Mouse (Mus musculus): ENCODE data around the gene Ttll4.

The Ttll4 gene

DNA sequence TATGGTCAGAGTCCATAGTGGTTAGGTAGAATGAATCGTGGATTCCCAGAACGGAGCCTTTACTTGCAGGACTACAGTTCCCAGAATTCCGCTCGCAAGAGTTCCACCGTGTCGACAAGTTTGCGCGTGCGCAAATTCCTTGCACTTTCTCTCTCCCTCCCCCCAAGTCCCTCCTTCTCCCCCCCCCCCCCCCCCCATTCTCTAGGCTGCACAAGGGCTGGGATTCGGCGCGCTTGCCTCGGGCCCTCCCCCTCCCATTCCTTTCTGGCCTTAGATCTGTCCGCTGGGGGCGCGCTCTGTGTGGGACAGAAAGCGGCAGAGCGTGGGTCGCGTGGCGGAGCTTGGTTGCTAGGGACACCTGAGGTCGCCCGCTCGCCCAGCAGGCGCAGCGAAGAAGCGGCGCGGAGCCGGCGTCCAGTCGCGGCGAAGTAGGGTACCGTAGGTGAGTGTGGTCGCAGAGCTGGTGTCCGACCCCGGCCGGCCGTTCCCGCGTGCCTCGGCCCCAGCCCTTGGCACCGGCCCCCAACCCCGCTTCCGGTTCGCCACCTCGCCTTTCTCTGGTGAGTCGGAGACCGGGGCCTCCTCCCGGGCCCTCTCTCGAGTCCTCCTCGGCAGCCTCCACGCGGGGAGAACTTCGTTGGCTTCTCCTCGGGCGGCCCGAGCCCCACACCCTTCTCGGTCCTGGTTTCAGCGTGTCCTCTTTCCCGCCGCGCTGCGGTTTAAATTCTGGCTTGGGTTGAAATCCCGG, at the start of gene Ttll4:
Gene Ttll4 (plus strand): TSS at position 298 of the 748 bp plus-strand sequence.
- peak; percentile 96 for DNase-seq

DNA sequence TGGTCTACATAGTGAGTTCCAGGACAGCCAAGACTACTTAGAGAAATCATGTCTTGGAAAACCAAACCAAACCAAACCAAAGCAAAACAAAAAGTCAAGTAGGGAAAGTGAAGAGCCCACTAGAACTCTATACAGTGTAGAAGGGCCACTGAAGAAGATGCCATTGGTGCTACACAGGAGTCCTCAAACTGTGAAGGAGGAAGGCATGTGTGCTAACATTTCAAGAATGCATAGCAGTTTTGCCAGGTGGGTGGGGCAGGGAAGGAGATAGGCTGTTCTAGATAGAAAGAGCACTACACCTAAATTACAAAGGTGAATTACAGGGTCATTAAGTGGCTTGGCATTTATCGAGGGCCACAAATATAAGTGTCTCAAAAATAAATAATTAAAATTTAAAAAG, 37.4 kb upstream of the Ttll4 start:
- peak; percentile 40 for DNase-seq

DNA sequence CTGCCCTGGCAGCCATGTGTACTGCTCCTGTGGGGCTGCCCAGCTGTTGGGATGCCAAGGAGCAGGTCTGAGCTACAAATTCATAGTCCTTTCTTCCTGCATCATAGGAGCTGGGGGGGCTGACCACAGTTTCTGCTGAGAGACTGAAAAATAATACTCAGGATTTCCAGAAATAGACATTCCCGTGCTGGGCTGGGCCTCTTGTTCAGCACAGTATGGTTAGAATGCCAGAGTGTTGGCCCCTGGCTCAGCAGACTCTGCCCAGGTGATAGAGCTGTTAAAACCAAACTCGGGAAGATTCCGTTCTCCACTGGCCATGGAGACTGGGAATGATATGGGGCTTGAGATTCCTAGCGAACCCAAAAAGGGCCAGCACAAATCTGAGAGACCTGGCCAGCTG, 35.5 kb upstream of the Ttll4 start:
- DNase-seq = no peak

DNA sequence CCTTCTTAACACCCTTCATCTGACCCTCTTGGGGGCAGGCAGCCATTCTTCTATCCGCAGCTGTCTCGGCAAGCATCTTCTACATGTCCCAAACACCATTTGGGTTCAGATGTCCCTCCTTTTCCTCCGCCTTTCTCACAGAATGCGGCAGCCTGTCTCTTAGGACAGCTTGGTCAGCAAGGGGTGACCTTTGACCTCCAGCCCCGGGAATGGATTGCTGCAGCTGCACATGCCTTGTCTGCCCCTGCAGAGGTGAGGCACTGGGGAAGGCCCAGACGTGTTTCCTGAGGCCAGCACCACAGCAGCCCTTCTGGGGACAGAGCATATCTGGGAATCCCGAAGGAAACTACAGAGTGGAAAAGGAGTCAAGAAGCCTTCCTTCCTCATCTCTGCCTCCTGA, 33.5 kb upstream of the Ttll4 start:
- DNase-seq = peak; percentile 4

DNA sequence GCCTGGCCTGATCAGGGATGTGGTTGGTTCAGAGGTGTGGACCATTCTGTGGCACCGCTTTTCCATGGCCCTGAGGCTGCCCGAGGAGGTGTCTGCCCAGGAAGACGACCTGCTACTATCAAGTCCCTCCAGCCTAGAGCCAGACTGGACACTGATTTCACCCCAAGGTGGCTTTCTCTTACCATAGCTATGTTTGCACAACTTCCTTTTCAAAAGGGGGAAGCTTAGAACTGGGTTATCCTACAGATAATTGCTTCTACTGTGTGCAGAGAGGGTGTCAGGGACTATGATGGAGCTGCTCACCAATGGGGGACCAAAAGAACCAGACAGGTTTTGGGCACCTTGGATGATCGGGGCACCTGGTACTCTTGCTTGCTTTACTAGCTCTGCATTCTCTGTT, 28.8 kb upstream of the Ttll4 start:
- DNase-seq = no peak

DNA sequence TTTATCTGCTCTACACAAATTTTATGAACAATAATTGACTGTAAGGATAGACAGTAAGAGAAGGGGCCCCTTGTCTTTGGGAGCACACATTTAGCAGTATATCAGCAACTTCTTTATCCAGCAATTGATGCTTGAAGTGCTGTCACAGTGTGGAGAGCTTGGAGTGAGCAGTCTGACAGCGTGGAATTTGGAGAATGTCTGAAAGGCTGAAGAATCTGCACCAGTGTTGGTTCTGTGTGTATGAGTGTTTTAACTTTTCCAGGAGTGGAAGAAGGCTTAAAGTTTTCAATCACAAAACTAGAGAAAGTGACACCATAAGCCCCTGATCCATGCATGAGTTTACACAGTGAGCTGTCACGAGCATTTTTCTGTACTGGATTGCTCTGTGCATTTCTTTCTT, 18.0 kb upstream of the Ttll4 start:
- DNase-seq = no peak

DNA sequence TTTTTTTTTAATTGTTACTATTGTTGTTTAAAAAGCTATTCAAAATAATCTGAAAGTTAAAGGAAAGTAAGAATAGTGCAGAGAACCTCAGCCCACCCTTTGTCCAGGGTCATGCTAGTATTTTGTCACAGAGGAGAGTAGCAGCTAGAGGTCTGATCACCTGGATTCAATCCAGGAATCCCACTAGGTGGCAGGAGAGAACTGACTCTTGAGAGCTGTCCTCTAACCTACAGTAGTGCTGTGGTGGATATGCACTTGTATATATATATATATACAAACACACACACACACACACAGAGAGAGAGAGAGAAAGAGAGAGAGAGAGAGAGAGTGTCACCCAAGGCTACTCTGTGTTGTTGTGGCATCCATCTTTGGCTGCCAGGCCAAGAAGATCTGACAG, 17.6 kb upstream of the Ttll4 start:
- peak; percentile 14 for DNase-seq

DNA sequence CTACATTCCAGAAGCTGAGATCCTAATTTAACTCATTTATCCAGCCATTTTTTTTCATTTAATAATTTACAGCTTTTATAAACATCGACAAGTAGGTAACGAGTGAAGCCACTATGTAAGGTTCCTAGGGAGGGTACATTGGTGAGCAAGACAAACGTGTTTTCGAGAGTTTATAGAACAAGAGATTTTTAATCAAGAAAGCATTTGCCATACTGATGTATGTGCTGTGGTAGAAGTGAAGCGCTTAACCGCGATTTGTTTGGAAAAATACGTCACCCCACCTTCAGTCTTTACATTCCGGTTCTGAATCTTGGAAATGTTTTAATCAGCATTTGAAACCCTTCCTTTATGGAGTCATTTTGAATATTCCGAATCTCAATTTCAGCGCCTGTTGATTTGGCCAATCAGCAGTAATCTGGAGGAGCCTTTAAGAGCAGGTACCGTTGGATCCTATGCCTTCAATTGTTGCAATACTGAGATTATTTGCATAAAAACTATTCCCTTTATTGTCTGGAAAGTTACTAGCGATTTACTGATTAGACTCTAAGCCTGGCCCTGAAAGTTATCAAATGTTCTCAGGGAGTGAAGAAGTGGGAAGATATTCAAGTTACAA, 814 bp downstream of the Ttll4 start:
- no peak for DNase-seq

DNA sequence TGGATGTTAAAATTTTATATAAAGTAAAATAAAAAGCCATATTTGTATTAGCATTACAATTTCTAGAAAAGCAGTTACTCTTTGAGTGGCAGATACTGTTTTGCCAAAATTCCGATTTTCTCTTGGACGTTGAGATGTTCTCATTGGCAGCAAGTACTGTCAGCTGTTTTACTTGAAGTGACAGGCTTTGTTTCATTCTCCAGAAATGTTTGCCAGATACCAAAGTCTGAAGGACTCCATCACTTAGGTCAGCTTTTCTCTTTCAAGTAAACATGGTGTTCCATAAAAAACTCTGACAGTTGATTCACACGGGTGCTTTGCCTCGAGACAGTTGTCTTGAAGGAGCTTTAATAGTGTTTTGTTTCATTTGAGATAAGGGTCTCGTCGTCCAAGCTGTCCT, 3.6 kb downstream of the Ttll4 start:
- DNase-seq = no peak

DNA sequence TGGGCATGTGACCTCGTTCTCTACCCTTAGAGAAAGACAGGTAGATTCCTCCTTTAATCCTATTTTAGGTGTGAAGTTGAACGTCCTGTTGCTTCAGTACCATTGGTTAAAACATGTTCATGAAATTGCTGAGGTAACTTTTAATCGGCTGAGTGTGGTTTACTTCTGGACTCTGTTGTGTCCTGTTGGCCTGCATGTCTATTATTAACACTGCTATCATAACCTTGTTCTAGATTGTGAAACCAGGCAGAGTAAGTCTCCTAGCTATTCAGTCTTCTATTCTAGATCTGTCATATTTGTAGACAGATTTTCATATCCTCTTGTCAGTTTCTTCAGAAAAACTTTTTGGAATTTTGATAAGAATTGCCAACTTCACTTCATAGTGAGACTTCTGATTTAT, 6.8 kb downstream of the Ttll4 start:
- no peak for DNase-seq

DNA sequence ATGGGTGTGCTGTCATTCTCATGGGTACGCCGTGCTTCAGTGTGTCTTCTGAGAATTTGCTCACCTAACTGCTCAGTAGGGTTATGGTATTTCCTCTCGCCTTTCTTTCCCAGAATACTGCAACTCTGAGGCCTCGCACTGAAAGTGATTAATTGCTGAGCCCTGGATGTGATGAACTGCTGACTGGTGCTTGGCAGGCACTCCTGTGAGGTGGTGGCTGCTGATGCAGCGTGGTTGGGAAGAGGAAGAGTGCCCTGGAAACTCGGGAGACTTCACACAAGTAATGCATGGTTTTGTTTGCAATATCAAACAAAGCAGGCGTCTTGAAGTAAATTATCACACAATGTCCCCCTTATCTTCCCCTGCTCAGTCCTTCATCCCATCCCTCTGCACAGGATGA, 11.2 kb downstream of the Ttll4 start:
- no peak for DNase-seq

DNA sequence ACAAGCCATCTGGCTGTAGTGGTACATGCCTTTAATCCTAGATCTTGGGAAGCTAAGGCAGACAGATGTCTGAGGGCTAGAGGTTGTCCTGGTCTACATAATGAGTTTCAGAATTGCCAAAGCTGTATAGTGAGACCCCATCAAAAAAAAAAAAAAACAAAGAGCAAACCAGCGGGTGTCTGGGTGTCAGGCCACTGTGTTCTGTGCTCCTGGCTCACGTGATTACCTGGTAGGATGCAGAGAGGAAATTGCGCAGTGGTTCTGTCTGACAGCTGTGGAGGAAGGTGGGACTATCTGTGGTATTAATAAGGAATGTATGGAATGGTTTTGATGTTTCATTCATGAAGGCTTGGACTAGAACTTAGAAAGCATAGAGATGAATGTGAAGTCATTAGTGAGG, 15.3 kb downstream of the Ttll4 start:
- DNase-seq = no peak

DNA sequence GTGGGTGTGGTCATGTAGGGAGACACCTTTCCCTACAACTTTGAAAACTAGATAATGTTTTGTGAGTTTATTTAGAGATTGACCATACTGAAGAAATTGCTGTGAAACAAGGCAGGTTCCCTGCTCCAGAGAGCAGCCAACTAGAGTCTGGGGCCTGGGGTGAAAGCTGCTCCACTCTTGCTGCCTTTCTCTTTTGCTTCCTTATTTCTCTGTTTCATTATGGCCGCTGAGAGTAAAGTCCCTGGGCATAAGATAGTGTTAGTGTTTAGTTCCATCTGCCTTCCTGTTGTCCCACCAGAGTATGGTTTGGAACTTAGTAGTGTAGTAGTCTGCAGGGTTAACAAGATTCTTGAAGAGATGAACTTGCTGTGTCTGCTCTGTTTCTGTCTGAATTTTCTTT, 16.3 kb downstream of the Ttll4 start:
- no peak for DNase-seq

DNA sequence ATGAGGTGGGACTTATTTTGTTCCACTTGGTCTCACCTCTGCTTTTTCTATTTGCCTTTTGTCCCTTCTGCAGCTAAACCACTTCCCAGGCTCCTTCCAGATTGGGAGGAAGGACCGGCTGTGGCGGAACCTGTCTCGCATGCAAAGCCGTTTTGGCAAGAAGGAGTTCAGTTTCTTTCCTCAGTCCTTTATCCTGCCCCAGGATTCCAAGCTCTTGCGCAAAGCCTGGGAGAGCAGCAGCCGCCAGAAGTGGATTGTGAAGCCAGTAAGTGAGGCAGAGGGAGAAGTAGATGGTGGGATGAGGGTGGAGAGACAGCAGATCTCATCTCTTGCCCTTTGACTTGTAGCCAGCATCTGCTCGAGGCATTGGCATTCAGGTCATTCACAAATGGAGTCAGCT, 25.6 kb downstream of the Ttll4 start:
- DNase-seq = no peak

DNA sequence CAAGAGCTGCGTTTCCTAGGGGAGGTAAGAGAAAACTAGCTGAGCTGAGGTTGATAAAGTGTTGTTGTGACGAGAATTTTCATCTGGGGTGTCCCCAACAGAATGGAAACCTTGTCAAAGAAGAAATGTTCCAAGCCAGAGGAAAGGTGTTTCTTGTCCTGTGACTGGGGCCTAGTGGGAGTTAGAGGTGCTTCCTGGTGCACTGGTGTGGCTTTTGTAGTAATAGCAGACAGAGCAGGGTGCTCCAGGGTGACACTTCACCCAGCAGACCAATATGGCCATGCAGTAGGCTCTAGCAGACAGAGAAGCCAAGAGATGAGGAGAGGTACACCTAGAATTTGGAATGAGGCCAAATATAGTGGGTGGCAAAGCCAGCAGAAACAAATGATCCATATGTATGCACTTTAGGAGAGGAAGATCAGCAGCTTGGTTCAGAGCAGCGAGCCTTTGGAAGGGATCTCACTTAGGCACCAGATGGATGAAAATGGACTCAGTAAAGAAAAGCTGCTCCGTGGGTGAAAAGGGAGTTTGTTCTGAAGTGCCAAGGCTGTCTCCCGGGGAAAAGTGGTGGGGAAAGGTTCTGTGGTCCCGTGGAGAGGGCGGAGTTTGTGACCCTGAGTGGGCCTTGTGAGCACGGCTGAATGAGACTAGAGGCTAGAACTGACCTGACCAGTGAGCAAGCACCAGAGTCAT, 32.5 kb downstream of the Ttll4 start:
- no peak for DNase-seq

DNA sequence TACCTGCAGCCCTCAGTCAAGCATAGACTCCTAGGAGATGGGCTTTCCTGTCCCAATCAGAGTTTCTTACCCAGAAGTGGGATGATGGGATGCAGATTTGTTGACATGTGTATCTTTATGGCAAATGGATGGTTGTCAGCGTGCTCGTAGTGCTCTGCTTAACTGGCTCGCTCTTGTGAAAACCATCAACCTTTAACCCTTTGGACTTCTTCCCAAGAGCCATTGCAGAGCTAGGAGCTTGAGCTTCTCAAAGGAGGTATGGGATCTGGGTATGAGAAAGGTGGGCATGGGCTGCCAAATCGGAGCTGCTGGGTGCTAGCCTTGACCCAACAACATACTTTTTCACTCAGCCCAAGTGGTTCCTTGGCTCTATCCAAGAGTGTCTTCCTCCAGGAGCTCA, 34.3 kb downstream of the Ttll4 start:
- no peak for DNase-seq

DNA sequence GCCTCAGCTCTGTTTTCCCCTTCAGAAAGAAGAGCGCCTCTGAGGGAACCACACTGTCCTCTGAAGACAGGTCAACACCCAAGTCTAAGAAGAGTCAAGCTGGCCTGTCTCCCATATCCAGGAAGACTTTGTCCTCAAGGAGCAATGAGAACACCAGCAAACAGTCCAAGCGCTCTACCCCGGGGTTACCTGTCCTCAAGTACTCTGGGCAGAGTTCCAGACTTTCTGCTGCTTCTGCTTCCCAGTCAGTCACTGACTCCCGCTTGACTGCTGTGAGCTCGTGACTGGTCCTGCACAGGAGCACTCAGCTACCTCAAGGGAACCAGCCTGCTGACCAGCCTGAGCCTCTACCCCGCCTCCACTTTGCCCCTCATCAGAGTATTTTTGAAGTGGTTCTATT, 35.9 kb downstream of the Ttll4 start:
- peak; percentile 51 for DNase-seq

DNA sequence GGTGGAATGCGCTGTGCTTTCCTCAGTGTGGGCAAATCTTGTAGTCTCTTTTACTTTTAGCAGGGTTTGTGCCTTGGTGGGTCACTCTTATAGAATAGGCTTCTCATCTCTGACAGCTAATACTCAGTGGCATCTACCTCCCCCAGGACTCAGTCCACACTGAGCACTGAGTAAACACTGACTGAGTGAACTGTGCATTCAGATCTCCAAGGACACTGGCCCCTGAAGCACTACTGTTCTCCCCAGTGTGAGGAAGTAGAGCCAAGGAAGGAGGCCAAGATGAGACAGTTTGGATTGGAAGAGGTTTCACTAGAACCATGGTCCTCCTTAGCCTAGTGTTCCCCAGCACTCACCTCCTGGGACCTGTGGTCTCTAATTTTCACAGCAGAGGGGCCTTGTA, 36.8 kb downstream of the Ttll4 start:
- no peak for DNase-seq

DNA sequence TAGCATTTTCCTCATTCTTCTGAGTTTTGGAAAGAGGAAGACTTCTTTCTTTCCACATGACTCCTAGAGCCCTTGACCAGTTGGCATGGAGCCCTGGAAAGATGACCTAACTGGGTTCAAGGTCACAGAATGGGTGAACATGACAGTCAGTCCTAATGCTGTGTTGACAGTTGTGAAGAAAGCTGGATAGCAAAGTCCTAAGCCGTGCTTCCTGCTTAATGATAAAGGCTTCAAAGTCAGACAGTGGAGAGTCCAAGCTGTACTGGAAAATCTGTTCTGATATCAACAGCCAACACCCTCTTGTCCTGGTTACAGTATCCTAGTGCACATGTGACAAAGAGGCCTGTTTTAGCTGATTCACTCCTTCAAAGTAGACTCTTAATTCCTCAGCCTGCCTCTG, 37.2 kb downstream of the Ttll4 start:
- DNase-seq = peak; percentile 61

DNA sequence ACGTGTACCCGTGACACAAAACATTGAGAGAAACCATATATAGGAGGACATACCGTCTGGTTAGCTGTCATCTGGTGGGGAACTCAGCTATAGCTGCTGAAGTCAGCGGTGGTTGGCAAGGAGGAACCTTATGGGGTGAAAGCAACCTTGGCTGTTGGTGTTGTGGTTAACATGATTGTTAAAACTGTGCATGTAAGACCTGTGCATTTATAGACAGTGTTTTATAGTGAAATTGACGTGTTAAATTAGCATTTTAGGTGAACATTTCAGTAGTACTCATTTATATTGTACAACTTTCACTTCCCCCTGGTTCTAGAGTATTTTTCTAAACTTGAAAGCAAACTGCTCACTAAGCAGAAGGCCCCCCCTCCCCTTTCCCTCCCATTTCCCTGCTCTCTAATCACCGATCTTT, 40.6 kb downstream of the Ttll4 start:
- DNase-seq = no peak

DNA sequence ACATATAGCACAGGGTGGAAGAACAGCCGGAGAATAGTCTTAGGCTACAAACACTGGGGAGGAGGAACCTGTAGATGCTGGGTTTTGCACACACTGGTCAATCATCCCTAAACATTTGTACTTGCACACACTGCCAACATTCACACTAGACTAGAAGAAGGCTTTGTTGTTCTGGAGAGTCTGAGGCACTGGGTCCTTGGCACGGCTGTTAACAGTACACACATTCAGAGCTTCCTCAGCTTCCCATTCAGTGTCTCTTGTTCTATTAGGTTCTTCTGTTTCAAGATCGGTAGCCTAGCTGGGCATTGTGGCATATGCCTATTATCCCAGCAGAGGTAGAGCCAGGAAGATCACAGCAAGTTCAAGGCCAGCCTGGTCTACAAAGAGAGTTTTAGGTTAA, 42.6 kb downstream of the Ttll4 start:
- DNase-seq = no peak

DNA sequence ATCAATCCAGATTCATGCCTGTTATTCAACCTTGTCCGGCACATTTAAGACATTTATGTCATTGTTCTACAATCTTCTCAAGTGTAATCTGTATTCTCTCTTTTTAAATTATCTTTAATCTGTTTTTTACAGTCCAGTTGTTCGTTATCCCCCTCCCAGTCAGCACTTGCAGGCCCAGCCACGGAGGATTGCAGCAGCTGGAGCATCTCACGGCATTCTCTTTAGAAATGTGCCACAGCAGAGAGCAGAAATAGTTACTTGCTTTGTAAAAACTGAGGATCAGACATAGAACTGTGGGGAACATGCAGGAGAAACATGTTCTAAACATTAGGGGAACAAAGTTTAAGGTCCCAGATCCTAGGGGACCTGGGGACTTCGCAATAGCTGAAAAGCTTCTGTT, 43.5 kb downstream of the Ttll4 start:
- DNase-seq = no peak

DNA sequence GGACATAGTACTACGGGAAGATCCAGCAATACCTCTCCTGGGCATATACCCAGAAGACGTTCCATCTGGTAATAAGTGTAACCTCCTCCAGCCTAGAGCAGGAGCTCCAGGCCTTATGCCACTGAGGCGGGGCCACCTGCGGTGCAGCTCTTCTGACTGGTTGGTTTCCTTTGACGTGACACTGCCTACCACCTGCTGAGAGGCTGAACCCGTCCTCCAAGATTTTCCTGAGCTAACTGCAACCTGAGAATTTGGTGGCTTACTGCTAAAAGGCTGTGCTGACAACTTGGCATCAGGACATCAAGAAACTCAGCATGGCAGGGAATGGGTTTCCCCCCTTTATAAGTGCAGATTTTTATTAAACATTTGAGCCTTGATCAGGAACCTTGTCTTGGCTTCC, 48.0 kb downstream of the Ttll4 start:
- DNase-seq = no peak

DNA sequence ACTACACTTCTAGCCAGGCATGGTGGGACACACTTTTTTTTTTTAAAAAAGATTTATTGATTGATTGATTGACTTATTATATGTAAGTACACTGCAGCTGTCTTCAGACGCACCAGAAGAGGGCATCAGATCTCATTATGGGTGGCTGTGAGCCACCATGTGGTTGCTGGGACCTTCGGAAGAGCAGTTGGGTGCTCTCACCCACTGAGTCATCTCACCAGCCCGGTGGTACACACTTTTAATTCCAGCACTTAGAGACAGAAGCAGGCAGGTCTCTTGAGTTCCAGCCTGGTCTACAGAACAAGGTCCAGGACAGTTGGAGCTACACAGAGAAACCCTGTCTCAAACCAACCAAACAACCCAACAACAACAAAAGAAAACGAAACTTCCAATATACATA, 50.5 kb downstream of the Ttll4 start:
- DNase-seq = no peak
